Mouse (Mus musculus) heart, embryonic 15.5 days (tissue): ENCODE results near the gene Rpa3. TPM values are rescaled to one million over a fixed set of nuclear protein-coding genes. Genes with fewer than 3 reads are reported as not detected.

Experiments
- polyA plus RNA-seq: library from polyadenylated mRNA; unstranded; fragments of >200 nt; fragmentation: Nextera tagmentation; extraction: Ambion mirVana; gene quantifications from 2 replicates; pipeline ENCODE4 v1.2.1, GENCODE M21; 2015

The Rpa3 gene
- polyA plus RNA-seq, 1 experiment from 2014 or later = 109 TPM

Other genes with a start within 250 kb of the Rpa3 start
- 0.19 and 0.34 TPM in 2 replicates for gene Col28a1, start 66.6 kb downstream of the Rpa3 start, polyA plus RNA-seq
- gene Mios, start 50.0 kb downstream of the Rpa3 start, polyA plus RNA-seq = 15.6 and 17.0 TPM in 2 replicates
- 23.1 and 23.2 TPM in 2 replicates for gene Umad1, start 115 bp upstream of the Rpa3 start, polyA plus RNA-seq
- gene Gm45062, start 277 bp upstream of the Rpa3 start, polyA plus RNA-seq = 5.1 and 5.5 TPM in 2 replicates